Mouse (Mus musculus): Measurements from ENCODE around the gene Frmd8. TPM values are rescaled to one million over a fixed set of nuclear protein-coding genes. Genes with fewer than 3 reads are reported as not detected.
A peak's percentile ranks its signal among the peaks of the same experiment; 100 is the strongest.

Frmd8 gene
- total RNA-seq, 4 experiments from 2014 or later, result 2.7 to 4.5 (median 3.0) TPM

GRCm38 (mm10) chr19:5810840-5811563 lies 64.1 kb downstream of the Frmd8 start:
- DNase-seq (ENCODE audit: low spot score in 2 of 2), result peak in 1 of 2 experiments; percentile 22

- no peak for DNase-seq (ENCODE audit: low spot score in 2 of 2)
Observed at GRCm38 (mm10) chr19:5810103-5810839, 64.8 kb downstream of the Frmd8 start.

DNA sequence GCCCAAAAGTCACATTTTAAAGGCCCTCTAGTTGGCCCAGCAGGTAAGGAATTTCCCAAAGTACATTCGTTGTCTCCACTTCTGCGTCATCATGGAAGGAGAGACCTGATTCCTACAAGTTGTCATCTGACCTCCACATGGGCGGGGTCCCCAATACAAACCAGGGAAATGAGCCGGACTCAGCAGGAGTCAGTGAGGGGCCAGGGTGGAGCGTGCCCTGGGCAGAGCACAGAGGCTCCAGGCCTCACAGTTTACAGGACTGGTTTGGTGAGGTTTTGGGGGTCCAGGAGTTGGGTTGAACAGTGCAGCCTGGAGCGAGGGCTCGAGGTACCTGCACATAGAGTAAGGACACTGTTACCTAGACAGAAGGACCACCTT lies 65.4 kb downstream of the Frmd8 start:
- DNase-seq (ENCODE audit: low spot score in 2 of 2), result no peak

GRCm38 (mm10) chr19:5808955-5809711 lies 65.9 kb downstream of the Frmd8 start:
- no peak for DNase-seq (ENCODE audit: low spot score in 2 of 2)

- DNase-seq (ENCODE audit: low spot score in 2 of 2), result no peak
Observed at GRCm38 (mm10) chr19:5807740-5808139, 67.3 kb downstream of the Frmd8 start.

DNA sequence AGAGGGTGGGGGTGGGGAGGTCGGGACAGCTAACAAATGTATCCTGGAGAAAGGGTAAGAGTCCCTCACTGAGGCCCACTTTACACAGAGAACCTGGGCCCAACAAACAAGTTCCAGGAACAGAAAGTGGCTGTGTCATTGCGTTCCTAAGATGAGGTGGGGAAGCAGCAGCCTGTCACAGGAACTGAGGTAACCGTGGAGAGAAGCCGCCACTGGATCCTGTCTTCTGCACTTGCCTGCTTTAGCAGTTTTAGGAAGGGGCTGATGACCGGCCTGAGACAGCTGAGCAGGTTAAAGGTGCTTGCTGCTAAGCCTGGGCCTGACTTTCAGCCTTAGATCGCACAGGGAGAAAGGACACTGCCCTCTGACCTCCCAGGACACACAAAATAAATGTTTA lies 68.3 kb downstream of the Frmd8 start:
- no peak for DNase-seq (ENCODE audit: low spot score in 2 of 2)

- DNase-seq (ENCODE audit: low spot score in 2 of 2), result peak in 1 of 2 experiments; percentile 40
Observed at GRCm38 (mm10) chr19:5806051-5806808, 68.8 kb downstream of the Frmd8 start.

DNA sequence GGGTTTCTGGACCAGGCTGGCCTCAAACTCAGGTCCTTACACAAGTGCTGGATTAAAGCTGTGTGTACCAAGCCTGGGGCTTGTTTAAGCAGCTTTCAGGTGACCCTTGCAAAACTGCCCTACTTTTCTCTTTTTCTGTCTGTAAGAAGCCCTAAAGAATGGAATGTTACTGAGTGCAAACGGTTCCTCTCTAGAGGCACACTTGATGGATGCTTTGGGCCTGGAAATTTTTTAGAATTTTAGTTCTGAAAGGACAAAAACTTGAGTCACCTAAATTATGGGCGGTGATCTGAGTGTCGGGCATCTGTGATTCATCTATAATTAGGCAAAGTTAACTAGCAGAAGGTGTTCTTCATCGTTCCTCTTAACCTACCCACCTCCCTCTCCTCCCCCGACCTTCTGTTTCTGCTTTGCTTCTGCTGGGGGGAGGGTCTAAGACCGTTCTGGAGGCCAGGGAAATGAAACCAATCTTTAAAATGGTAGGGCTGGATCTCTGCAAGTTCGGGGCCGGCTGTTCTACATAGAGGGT lies 70.6 kb downstream of the Frmd8 start:
- no peak for DNase-seq (ENCODE audit: low spot score in 2 of 2)

DNA sequence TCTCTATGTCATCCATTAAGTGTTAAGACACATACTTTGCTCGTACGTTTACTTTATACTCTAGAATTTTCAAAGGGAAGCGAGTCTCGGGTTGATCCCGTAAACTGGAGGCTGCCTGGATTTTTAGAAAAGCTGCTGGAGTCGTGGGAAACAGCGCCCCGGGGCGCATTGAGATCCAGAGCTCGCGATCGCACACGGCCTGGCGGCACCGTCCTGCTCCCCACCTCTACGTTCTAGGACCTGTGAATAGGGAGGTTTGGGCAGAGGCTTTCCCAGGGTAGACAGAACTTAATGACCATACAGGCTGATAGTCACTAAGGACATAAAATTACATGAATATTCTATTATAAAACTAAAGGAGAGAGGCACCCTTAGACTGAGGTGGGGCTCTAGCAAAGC lies 71.2 kb downstream of the Frmd8 start:
- no peak for DNase-seq (ENCODE audit: low spot score in 2 of 2)

GRCm38 (mm10) chr19:5803041-5803880 lies 71.8 kb downstream of the Frmd8 start:
- peak; percentile 99 for DNase-seq (ENCODE audit: low spot score in 2 of 2)

DNA sequence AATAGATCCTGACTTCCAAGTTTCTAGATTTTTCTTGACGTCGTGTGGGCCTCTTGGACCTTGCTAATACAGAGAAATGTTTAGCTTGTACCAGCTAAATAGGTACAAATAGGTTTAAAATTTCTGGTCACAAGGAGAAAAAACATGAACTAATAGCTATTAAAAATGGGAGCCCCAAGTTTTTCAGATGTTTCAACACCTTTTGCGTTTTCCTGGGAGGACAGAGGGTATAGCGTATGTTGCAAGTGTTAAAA lies 72.4 kb downstream of the Frmd8 start:
- DNase-seq (ENCODE audit: low spot score in 2 of 2), result no peak

GRCm38 (mm10) chr19:5802011-5802786 lies 72.9 kb downstream of the Frmd8 start:
- peak; percentile 94 to 95 for DNase-seq (ENCODE audit: low spot score in 2 of 2)

GRCm38 (mm10) chr19:5801432-5801964 lies 73.6 kb downstream of the Frmd8 start:
- no peak for DNase-seq (ENCODE audit: low spot score in 2 of 2)

DNA sequence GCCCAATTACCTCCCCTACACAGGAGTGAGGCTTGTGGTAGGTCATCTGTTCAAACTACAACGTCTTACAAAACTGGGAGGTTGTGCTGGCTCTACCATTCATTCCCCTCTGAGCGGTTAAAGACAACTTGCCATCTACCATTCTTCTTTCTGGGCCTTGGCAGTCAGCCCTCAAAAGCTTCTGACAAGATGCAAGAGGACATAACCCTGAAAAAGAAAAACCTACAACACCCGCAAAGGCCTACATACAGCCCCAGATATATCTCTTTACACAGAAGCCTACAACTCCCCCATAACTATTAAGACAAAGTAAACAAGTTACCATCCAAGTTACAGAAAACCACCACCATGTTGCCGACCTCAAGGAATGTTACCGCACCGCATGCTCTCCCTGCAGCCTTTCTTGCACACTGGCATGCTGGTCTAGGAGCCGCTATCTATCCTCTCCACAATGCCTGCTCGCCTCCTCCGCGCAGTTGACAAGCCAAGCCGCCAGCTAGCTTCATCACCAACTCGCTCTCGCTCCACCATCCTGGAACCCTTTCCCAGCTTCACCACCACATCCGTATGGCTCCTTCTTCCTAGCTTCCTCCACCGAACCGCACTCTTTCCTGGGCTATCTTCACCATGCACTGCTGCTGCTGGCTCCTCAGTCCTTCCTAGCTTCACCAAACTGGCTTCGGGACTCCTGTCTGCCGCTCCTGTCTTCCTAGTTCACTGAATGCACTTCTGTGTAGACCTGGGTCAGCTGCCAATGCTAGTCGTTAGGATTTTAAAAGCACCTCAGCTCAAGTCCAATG lies 74.2 kb downstream of the Frmd8 start:
- no peak for DNase-seq (ENCODE audit: low spot score in 2 of 2)

GRCm38 (mm10) chr19:5800350-5800631 lies 74.8 kb downstream of the Frmd8 start:
- no peak for DNase-seq (ENCODE audit: low spot score in 2 of 2)
